Comparison of ENCODE assay signal across 8 mouse cellular contexts in the genomic region with DNA sequence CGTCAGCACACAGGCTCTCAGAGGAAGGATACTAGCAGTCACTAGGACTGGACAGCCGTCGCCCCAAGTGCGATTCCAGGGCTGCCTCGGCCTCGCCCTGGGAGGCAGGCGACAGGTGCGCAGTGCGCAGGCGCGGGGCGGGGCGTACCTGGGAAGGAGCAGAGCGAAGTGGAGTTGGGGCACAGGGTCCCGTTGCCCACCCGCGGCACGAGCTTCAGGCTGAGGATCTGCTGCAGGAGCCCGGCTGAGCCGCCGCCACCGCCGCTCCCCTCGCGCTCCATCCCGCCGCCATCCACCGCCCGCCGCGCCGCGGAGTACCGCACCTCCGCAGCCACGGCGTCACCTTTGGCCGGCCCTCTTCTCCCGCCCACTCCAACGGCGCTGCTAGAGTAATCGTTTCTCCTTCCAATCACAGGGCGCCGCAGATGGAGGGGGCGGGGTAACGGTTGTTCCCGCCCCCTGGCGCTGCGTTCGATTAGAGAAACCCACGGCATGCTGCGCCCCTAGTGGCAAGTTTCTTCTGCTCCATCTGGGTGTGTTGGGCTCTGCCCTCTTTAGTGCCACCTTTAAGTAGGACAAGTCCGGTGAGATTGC. TPM values are rescaled to one million over a fixed set of nuclear protein-coding genes. Genes with fewer than 3 reads are reported as not detected.
DNase-seq lines count a peak whose midpoint lies in the region; ATAC-seq lines count a peak whose summit lies in the region.

A gene (minus strand): TSS at position 396 of the 594 bp plus-strand sequence.

- H3K9me3 ChIP-seq in intestine, embryonic 14.5 days (ENCODE audit: control insufficient read depth, low read length), result no peaks in the 10 kb centered on the region

- under 1% methylated on average over 30 of the region's 53 CpGs for WGBS in intestine, embryonic 14.5 days

- peak within 1 kb of the TSS; percentile 65 for H3K27ac ChIP-seq in intestine, embryonic 14.5 days (ENCODE audit: low read depth)

- H3K27me3 ChIP-seq in intestine, embryonic 14.5 days (replicated peaks; ENCODE audit: control insufficient read depth, insufficient read depth, low read length), result no peaks in the 10 kb centered on the region

- peak within 1 kb of the TSS; percentile 77 for H3K4me3 ChIP-seq in intestine, embryonic 14.5 days (ENCODE audit: low read depth, low read length)

- peaks cover 4% of the 10 kb centered on the region; the same call in 1 of the 2 replicates for H3K4me1 ChIP-seq in intestine, embryonic 14.5 days (replicated peaks; ENCODE audit: control insufficient read depth, insufficient read depth, low read length)

- peak within 1 kb of the TSS; percentile 59 for H3K9ac ChIP-seq in intestine, embryonic 14.5 days (ENCODE audit: low read length)

- ATAC-seq in intestine, embryonic 14.5 days (replicated peaks; ENCODE audit: low FRiP score, low TSS enrichment, low read depth), result peak; percentile 97

- DNase-seq in adrenal gland, adult 18-20 months (ENCODE audit: low spot score in 2 of 2), result peak; percentile 96 to 97
- DNase-seq in embryo, embryonic 11 days, result peak; percentile 98
- DNase-seq in gastrocnemius, postnatal 25 days, result peak; percentile 96
- DNase-seq in intestine, embryonic 14.5 days (ENCODE audit: low spot score), result peak; percentile 99
- peak; percentile 98 to 99 for DNase-seq in left cerebral cortex, postnatal 14 days (ENCODE audit: low spot score in 2 of 2)
- peak; percentile 98 for DNase-seq in mesoderm, embryonic 11.5 days (ENCODE audit: low read depth, low spot score)
- DNase-seq in right cerebral cortex, postnatal 36 days (ENCODE audit: low spot score in 2 of 2), result peak; percentile 96 to 97
- peak; percentile 97 for DNase-seq in yolk sac, embryonic 10.5 days (ENCODE audit: low spot score)

- H3K4me2 ChIP-seq in intestine, embryonic 14.5 days (ENCODE audit: low read length), result peak within 1 kb of the TSS; percentile 72

- no peaks in the 10 kb centered on the region for H3K36me3 ChIP-seq in intestine, embryonic 14.5 days (ENCODE audit: control insufficient read depth, insufficient read depth, low read length)

- intact Hi-C loops in left cerebral cortex, postnatal 14 days (cut with DNase I), result loop anchor here (10.0 kb wide), 1 partner anchor 118 kb away; a partner anchor contains a TSS

RNA-seq across cellular contexts. Expression of the gene that starts here (rescaled TPM):
- 1 to 10 TPM; 5.6 to 6.6 TPM for total RNA-seq in adrenal gland, adult 18-20 months (2021)
- 1 to 10 TPM; 1.5 to 1.6 TPM for total RNA-seq in gastrocnemius, postnatal 25 days (2021)
- 9.0 and 9.4 TPM in 2 replicates for polyA plus RNA-seq in intestine, embryonic 14.5 days (2014; fragmentation: Nextera tagmentation; extraction: Ambion mirVana)
- total RNA-seq in left cerebral cortex, postnatal 14 days (2021), result 1 to 10 TPM; 2.8 to 3.3 TPM

Comparison
In these comparisons a context has a peak if more than half of its experiments do, and no peak if none do; other contexts are left out.
1. Peak in every context shown above with its lines: DNase-seq, ATAC-seq, H3K4me3 ChIP-seq and H3K27ac ChIP-seq.